Mouse (Mus musculus): ENCODE data around the gene Efcab11.
A peak's percentile ranks its signal among the peaks of the same experiment; 100 is the strongest.
"Not testable (repeated sequence)": the region's sequence is repeated elsewhere in the genome, so short reads cannot be mapped to it uniquely, and the experiment has no call there.

Gene Efcab11

DNA sequence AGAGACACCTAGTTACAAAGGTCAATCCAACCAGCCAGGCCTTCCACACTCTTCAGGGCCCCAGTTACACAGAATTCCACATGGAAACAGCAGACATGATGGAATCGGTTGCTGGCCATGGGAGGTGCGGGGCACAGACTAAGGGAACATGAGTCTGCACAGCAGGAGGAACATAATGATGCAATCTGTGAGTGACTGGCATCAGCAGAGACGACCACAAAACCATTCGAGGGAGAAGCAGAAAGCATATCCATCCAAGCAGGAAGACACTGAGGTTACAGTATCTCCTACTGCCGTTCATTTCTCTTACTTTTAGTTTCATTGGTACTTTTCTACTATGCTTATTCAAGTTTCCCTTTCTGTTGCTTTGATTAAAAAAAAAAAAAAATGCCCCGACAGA, 9.6 kb downstream of the Efcab11 start:
- no peak for DNase-seq (ENCODE audit: low read depth, low spot score)

DNA sequence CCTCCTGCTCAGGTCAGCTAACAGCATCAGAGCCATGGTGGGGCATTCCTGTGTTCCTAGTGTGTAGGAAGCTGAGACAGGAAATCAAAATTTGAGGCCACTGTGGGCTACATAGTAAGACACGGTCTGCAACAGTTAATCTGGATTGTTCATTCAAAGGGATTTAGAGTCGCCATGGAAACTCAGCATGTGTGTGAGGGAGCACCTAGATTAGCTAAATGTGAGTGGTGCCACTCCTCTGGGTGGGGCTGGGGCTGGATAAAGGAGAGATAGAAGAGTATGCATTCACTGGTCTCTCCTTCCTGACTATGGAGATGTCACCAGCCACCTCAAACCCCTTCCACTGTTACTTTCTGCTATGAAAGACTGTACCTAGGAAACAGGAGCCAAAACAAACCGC, 10.8 kb downstream of the Efcab11 start:
- no peak for DNase-seq (ENCODE audit: low read depth, low spot score)

DNA sequence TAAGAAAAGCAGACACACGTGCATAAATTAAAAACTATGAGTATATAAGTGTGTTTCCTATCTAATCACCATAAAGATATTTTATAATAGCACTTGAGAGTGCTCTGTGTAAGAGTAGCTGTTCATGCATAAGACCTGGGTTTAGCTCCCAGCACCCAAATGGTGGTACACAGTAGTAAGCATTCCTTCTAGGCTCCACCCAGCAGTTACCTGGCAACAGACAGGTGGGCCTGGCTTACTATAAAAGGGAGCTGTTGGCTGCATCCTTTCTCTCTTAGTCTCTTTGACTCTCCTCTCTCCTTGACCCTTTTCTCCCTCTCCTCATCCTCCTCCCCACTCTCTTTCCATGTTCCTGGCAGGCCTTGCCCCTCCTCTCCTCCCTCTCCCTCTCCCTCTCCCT, 15.4 kb downstream of the Efcab11 start:
- DNase-seq (ENCODE audit: low read depth, low spot score) = no peak

GRCm38 (mm10) chr12:99864613-99865012, 19.6 kb downstream of the Efcab11 start:
- no peak for DNase-seq (ENCODE audit: low read depth, low spot score)

GRCm38 (mm10) chr12:99860981-99861380, 23.3 kb downstream of the Efcab11 start:
- DNase-seq (ENCODE audit: low read depth, low spot score) = peak; percentile 45

DNA sequence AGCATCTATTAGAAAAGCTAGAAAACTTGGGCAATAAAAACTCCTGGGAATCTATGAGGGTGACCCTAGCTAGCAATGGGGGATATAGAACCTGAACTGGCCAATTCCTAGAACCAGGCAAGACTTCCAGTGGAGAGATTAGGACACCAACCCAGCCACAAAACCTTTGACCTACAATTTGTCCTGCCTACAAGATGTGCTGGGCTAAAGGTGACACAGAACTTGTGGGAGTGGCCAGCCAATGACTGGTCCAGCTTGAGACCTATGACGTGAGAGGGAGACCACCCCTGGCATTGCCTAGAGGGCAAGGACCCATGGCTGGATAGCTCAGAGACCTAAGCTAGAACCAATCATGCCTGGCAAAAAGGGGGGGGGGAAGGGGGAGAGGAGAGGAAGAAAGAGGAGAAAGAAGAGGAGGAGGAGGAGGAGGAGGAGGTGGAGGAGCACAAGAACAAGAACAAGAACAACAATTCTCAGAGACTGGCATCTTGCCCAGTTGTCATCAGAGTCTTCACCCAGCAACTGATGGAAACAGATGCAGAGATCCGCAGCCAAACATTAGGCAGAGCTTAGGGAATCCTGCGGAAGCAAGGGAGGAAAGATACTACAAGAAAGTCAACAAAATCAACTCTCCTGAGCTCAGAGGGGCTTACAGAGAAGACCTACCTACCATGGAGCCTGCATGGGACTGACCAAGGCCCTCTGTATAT, 24.7 kb downstream of the Efcab11 start:
- DNase-seq (ENCODE audit: low read depth, low spot score) = no peak

DNA sequence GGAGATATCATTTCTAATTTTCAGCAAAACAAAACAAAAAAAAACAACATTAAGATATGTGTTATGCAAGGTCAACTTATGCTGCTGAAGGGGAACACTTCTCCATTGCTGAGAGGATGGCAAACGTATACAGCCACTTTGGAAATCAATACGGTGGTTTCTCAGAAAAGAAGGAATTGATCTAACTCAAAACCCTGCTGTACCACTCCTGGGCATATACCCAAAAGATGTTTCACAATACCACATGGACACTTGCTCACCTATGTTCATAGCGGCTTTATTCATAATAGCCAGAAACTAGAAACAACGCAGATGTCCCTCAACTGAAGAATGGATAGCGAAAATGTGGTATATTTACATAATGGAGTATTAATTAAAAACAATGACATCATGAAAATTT, 25.6 kb downstream of the Efcab11 start:
- DNase-seq (ENCODE audit: low read depth, low spot score) = no peak

- DNase-seq (ENCODE audit: low read depth, low spot score) = no peak
Observed at GRCm38 (mm10) chr12:99856011-99856410, 28.2 kb downstream of the Efcab11 start.

DNA sequence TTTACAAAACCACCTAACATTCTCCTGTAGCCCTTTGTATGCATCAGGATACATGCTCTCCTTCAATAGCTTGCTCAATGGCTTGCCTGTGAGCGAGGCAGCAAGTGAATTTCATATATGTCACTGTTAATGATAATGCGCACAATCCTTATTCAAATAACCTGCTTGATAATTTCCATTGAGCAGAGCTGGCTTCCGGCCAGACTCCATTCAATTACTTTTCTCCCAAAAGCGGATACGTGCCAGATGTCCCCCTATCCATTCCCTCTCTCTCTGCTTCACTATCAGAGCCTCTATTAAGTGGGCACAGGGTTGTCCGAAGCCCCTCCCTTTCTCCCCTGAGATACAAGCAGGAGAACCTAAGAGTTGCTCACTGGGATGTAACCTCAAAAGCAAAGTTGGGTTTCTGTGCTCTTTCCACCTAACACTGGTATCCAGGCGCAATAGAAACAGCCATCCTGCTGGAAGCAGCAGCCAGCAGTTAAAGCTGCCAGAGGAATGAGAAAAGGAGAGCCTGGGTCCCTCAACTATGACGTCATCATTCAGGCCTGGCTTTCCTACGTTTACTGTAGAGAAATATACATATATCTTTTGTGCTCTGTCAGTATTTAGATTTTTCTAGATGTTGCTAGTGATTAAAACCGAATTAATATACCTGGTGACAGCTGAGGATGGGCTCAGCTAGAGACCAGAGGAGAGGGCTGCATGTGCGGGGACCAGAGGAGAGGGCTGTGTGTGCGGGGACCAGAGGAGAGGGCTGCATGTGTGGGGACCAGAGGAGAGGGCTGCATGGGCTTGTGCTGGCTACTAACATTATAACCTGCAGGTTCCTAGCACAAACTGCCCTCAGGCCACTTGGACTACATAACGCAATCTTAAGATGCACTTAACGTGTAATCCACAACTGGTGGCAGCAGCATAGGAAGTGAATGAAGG, 30.6 kb downstream of the Efcab11 start:
- no peak for DNase-seq (ENCODE audit: low read depth, low spot score)

DNA sequence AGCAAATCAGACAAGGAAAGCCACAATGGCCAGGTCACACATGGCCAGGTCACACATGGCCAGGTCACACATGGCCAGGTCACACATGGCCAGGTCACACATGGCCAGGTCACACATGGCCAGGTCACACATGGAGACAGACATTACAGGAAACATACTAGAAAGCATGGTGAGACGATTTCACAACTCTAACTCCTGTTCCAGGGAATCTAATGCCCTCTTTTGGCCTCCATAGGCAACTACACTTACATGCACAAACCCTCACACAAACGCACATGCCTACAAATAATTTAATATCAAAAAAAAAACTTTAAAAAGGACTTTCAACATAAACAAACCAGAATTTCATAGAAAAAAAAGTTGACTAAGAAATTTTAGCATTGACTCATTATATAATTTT, 34.2 kb downstream of the Efcab11 start:
- no peak for DNase-seq (ENCODE audit: low read depth, low spot score)

DNA sequence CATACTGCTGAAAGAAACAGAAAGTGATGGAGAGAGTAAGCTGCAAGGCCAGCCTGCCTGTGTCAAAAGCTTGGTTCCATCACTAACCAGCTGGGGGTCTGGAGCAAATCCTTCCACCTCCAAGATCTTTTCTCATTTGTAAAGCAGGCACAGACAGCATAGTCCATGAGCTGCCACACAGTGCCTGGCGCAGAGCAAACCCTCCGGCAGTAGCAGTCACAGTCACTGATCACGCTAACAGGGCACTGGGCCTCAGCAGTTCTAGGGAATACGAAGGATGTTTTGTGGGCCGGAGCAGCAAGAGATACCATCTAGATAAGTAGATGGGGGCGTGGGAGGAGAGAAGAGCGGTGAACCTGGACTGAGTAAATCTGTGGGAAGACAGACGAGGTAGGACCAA, 39.3 kb downstream of the Efcab11 start:
- no peak for DNase-seq (ENCODE audit: low read depth, low spot score)

- DNase-seq (ENCODE audit: low read depth, low spot score) = peak; percentile 60
Observed at GRCm38 (mm10) chr12:99838703-99839102, 45.5 kb downstream of the Efcab11 start.

DNA sequence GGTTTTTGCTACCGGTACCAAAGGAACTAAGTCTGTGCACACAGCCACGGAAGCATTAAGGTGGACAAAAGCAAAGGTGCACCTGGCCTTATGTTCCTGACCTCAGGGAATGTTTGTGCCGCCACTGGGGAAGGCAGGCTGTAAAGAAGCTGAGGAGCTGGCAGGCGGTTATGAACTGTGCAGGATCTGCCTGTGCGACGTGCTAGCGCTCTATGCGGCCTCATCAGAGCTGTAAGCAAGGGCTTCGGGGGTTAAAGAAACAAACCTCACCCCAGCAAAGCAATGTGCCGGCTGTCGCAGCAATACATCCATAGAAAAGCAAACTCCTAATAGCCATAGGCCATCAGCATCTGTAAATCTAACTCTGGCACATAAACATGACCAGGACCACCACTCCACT, 46.1 kb downstream of the Efcab11 start:
- DNase-seq (ENCODE audit: low read depth, low spot score) = no peak

DNA sequence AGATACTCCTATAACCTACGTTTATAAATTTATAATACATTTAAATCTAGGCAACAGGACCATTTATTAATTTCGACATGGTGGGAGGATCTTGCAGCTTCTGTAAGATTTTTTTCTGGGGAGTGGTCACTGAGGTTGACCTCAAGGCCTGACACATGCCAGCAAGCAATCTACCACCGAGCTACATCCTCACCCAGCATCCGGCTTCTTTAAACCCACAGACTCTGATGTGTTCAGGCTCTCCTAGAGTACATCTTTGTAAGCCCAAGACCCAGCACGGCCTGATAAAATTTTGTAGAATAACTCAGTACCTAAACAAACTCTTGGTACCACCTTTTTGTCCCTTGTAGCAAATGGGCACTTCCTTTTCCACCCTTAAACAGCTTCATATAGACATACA, 46.7 kb downstream of the Efcab11 start:
- DNase-seq (ENCODE audit: low read depth, low spot score) = peak; percentile 34

- peak; percentile 80 for DNase-seq (ENCODE audit: low read depth, low spot score)
Observed at GRCm38 (mm10) chr12:99836404-99837131, 47.7 kb downstream of the Efcab11 start.

- DNase-seq (ENCODE audit: low read depth, low spot score) = peak; percentile 38
Observed at GRCm38 (mm10) chr12:99833476-99833875, 50.8 kb downstream of the Efcab11 start.

DNA sequence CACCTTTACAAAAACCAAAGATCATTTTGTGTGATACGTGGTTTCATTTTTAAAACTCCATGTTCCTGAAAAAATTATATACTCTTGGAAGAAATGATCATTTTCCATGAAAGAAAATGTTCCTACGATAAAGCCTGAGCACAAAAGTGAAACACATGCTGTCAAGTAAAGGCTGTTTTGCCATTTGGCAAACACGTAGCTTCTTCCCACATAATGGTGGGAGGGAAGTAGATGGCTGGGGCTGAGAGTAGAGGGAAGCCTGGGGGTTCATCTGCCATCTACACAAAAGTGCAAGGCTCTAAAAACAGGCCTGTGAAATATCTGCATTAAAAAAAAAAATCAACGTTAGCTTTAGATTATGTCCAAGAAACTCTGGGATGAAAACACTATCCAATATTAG, 61.6 kb downstream of the Efcab11 start:
- DNase-seq (ENCODE audit: low read depth, low spot score) = no peak

GRCm38 (mm10) chr12:99821309-99821934, 62.8 kb downstream of the Efcab11 start:
- peak; percentile 49 for DNase-seq (ENCODE audit: low read depth, low spot score)

GRCm38 (mm10) chr12:99819186-99819974, 64.9 kb downstream of the Efcab11 start:
- DNase-seq (ENCODE audit: low read depth, low spot score) = peak; percentile 48

DNA sequence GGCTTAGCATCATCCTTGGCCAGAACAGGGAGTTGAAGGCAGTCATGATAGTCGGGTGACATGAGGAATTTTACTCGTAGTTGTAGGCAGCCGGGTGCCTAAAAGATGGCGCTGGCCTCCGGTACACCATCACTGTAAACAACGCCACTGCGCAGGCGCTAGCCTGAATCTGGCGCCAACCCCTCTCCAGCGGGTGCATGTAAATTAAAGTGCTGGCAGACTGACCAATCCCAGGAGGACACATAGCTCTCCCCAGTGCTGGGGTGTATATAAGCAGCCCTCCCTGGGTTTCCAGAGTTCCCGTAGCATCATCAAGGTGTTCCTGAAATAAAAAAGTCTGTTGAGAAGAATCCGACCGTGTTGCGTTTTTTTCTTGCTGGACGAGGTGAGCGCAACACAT, 66.2 kb downstream of the Efcab11 start:
- DNase-seq (ENCODE audit: low read depth, low spot score) = not testable (repeated sequence)

- no peak for DNase-seq (ENCODE audit: low read depth, low spot score)
Observed at GRCm38 (mm10) chr12:99815244-99815643, 69.0 kb downstream of the Efcab11 start.
